Mouse (Mus musculus): Measurements from ENCODE around the gene Ldhd. TPM values are rescaled to one million over a fixed set of nuclear protein-coding genes. Genes with fewer than 3 reads are reported as not detected.

Gene Ldhd
- polyA plus RNA-seq (2016; fragmentation: Nextera tagmentation; extraction: Ambion mirVana): 0.09 and 0.12 TPM in 2 replicates

DNA sequence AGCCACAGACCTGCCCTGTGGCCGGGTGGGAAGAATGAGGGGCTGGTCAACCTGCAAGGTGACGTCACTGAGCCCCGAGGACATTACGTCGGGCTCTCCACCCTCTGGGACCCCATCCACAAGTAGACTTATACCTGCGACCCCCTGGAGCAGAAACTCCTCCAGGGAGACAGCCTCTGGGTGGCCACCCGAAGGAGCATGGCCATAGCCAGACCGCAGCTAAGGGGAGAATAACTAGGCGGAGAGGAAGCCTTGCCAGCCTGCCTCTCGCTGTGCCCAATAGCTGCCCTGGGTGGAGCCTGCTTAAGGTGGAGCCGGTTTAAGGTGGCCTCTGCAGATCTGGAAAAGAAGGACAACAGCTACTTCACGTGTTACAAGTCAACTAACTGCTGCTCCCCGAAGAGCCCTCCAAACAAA is at the start of gene Ldhd:
Gene Ldhd, minus strand, starts transcription at position 270 of the 417 bp plus-strand sequence.
- H3K4me3 ChIP-seq: no peak within 1 kb of the TSS; the same call in 1 of the 2 replicates
- no peak within 1 kb of the TSS for H3K27ac ChIP-seq (replicated peaks)
- H3K36me3 ChIP-seq: 0 out of 2 replicates have a peak, but pooled peaks cover 15% of the 10 kb centered on the region
- H3K27me3 ChIP-seq (ENCODE audit: low read depth, poor library complexity, severe bottlenecking): no peaks in the 10 kb centered on the region
- H3K9me3 ChIP-seq (replicated peaks): no peaks in the 10 kb centered on the region
- 33% methylated on average over 13 of the region's 13 CpGs for WGBS
- peaks cover 9% of the 10 kb centered on the region; the same call in 1 of the 2 replicates for H3K4me1 ChIP-seq
- DNase-seq (ENCODE audit: low spot score): no peak

DNA sequence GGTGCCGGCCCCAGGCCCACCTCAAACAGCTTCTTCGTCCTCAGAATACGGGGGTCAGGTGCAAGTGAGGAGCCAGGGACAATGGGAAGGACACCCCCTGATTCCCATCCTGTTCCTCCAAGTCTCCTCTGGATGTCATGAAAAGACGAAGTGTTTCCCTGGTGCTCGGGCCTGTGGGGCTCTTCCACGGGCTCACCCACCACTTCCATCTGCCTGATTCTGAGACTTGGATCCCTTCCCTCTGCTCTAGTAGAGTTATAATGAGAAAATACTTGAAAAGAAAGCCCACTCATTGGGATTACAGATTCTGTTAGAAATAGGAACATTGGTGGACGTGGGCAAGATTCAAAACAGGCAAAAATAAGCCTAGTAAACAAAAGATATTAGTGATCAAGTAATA is 48.7 kb upstream of the Ldhd start:
- Histone ChIP-seq H3K36me3 (no peaks in the 10 kb centered on the region), H3K27ac (replicated peaks) (no peak overlapping the region), H3K27me3 (ENCODE audit: low read depth, poor library complexity, severe bottlenecking) (no peaks in the 10 kb centered on the region), H3K9me3 (replicated peaks) (peaks cover 10% of the 10 kb centered on the region; the same call in 1 of the 2 replicates), H3K4me3 (no peak overlapping the region), H3K4me1 (peaks cover 3% of the 10 kb centered on the region; the same call in 1 of the 2 replicates)
- WGBS: 89% methylated on average over 7 of the region's 7 CpGs
- DNase-seq (ENCODE audit: low spot score): no peak

DNA sequence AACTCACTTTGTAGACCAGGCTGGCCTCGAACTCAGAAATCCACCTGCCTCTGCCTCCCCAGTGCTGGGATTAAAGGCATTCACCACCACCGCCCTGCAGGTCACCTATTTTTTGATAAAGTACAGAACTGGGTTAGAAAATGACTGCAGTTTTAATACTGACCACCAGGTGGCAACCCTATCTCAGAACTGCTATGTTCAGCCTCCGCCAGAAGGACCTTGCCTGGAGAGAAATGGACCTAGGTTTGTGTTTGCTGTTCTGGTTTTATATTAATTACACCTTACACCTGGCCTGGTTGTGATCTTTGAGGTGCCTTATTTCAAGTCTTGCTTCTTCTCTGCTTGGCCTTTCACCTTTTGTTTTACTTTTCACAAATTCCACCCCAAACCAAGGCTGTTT is 47.9 kb upstream of the Ldhd start:
- Histone ChIP-seq H3K4me3 (no peak overlapping the region), H3K36me3 (no peaks in the 10 kb centered on the region), H3K27me3 (ENCODE audit: low read depth, poor library complexity, severe bottlenecking) (no peaks in the 10 kb centered on the region), H3K4me1 (peaks cover 3% of the 10 kb centered on the region; the same call in 1 of the 2 replicates), H3K27ac (replicated peaks) (no peak overlapping the region), H3K9me3 (replicated peaks) (peaks cover 10% of the 10 kb centered on the region; the same call in 1 of the 2 replicates)
- peak; percentile 32 for DNase-seq (ENCODE audit: low spot score)
- 45% methylated on average over 3 of the region's 3 CpGs for WGBS

DNA sequence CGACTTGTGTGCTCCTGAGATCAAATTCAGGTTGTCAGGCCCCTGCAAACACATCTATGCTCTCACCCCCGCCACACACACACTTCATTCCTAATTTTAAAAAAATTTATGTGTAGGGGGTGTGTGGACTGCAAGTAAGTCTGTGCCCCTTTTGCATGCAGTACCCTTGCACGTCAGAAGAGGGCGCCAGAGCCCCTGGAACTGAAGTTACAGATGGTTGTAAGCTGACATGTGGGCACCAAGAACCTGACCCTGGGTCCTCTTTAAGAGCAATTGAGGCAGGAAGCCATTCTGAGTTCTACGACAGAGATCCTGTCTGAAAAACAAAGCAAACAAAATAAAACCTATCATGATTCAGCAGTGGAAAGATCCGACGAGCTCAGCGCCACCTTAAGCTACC is 46.1 kb upstream of the Ldhd start:
- 76% methylated on average over 8 of the region's 8 CpGs for WGBS
- H3K27me3 ChIP-seq (ENCODE audit: low read depth, poor library complexity, severe bottlenecking): no peaks in the 10 kb centered on the region
- H3K9me3 ChIP-seq (replicated peaks): peaks cover 10% of the 10 kb centered on the region; the same call in 1 of the 2 replicates
- no peak overlapping the region for H3K27ac ChIP-seq (replicated peaks)
- H3K4me3 ChIP-seq: no peak overlapping the region
- no peak for DNase-seq (ENCODE audit: low spot score)
- H3K36me3 ChIP-seq: peaks cover 11% of the 10 kb centered on the region
- H3K4me1 ChIP-seq: peaks cover 3% of the 10 kb centered on the region; the same call in 1 of the 2 replicates

DNA sequence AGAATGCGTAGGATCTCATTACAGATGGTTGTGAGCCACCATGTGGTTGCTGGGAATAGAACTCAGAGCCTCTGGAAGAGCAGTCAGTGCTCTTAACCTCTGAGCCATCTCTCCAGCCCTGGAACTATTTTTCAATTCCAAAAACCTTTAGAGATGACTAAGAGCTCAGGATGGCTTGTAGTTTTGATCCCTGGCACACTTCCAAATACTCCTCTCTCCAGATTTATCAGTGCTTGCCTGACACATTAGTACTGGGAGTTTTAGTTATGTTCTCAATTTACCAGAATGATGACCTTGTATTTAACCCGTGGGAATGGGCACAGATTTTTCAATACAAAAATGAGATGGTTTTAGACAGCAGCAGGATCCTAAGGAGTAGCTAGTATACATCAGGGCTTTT is 36.6 kb upstream of the Ldhd start:
- Histone ChIP-seq H3K9me3 (replicated peaks) (no peaks in the 10 kb centered on the region; the same call in 1 of the 2 replicates), H3K27me3 (ENCODE audit: low read depth, poor library complexity, severe bottlenecking) (no peaks in the 10 kb centered on the region), H3K4me3 (no peak overlapping the region), H3K36me3 (peaks cover 59% of the 10 kb centered on the region), H3K4me1 (no peaks in the 10 kb centered on the region), H3K27ac (replicated peaks) (no peak overlapping the region)
- no peak for DNase-seq (ENCODE audit: low spot score)
- 96% methylated on average over 2 of the region's 2 CpGs for WGBS

DNA sequence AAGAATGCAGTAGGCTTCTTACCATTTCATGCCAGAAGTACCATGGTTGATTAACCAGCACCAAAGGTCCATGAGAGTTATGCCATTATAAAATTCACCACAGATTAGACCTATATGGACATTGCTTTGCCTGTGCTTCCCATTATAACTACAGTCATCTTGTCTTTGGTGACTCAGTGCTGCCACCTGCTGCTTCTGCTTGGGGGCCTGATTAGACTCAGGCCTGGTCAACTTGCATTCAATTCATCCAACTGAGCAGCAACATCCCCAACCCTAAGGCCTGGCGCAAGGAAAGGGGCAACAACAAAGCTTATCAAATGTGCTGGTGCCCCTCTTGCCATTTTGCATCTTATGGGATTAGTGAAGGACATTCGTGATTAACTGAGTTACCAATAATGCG is 32.3 kb upstream of the Ldhd start:
- no peaks in the 10 kb centered on the region for H3K9me3 ChIP-seq (replicated peaks)
- peaks cover 43% of the 10 kb centered on the region for H3K36me3 ChIP-seq
- H3K4me3 ChIP-seq: no peak overlapping the region
- H3K27ac ChIP-seq (replicated peaks): no peak overlapping the region
- WGBS: 84% methylated on average over 3 of the region's 3 CpGs
- H3K27me3 ChIP-seq (ENCODE audit: low read depth, poor library complexity, severe bottlenecking): no peaks in the 10 kb centered on the region
- DNase-seq (ENCODE audit: low spot score): peak; percentile 64
- H3K4me1 ChIP-seq: peaks cover 3% of the 10 kb centered on the region

DNA sequence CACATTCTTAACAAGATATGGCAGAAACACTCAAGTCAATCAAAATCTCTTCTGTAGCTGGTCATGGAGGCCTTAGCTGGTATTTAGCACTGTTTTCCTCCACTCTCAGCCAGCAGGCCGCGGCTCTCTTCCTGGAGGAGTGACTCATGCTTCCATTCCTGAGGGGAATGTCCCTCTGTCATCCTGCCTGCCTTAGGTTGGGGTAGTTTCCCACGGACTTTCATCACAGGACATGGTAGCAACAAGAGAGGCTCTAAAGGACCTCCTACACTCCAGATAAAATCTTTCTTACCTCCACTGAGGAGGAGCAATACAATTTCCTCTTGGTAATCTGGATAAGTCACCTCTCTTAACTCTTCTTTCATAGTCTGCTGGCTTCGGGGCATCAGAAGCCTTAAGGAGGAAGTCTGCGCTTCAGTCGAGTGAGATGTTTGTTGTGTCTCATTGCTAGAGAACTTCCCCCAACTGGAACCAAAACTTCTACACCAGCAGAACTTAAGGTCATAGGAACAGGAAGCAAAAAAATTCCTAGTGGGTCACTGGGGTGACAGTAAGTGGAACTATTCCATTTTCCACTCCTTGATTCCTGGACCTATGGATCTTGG is 28.7 kb upstream of the Ldhd start:
- H3K27ac ChIP-seq (replicated peaks): no peak overlapping the region
- no peak for DNase-seq (ENCODE audit: low spot score)
- H3K9me3 ChIP-seq (replicated peaks): no peaks in the 10 kb centered on the region
- H3K4me1 ChIP-seq: peaks cover 12% of the 10 kb centered on the region
- WGBS: 89% methylated on average over 6 of the region's 6 CpGs
- no peaks in the 10 kb centered on the region for H3K27me3 ChIP-seq (ENCODE audit: low read depth, poor library complexity, severe bottlenecking)
- H3K36me3 ChIP-seq: peaks cover 29% of the 10 kb centered on the region
- H3K4me3 ChIP-seq: no peak overlapping the region

DNA sequence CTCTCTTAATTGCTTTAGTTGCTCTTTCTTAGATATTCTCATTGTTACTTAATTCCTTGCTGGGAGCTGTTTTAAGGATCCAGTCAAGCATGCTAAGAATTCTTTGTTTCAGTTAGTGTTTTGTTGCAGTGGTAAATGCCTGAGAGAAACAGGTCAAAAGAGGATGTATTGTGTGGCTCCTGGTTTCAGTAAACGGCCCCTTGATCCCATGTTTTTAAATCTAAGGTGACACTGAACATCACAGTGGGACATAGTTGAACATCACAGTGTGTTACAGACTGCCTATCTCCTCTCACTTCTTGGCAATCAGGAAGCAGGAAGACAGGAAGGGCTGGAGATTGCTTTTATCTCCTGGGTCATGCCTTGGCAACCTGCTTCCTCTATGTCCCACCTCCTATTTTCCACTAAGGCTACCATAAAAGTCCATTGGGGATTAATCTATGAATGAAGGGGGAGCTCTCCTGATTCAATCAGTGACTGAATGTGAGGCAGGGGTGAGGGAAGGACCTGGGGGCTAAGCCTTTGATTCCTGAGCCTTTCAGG is 27.2 kb upstream of the Ldhd start:
- no peak overlapping the region for H3K27ac ChIP-seq (replicated peaks)
- no peaks in the 10 kb centered on the region for H3K9me3 ChIP-seq (replicated peaks)
- peaks cover 12% of the 10 kb centered on the region for H3K4me1 ChIP-seq
- no peaks in the 10 kb centered on the region for H3K27me3 ChIP-seq (ENCODE audit: low read depth, poor library complexity, severe bottlenecking)
- H3K36me3 ChIP-seq: peaks cover 37% of the 10 kb centered on the region
- DNase-seq (ENCODE audit: low spot score): no peak
- no peak overlapping the region for H3K4me3 ChIP-seq
- WGBS: 39% methylated on average over 1 of the region's 1 CpGs

DNA sequence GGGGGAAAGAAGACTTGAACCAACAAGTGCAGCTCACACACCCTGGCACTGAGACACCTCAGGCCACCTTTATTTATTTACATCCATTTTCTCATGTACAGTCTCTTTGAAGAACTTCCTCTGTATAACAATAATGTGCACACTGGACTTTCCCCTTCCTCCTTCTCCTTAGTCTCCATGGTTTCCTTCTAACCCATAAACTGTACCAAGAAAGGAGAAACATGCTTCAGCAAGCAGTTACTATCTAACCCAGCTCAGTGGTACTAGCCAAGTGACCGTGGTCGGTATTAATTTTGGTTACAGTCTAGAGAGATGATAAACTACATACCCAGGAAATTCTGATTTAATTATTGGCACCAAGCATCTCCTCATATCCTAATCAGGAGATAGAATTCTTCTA is 23.4 kb upstream of the Ldhd start:
- Histone ChIP-seq H3K9me3 (replicated peaks) (0 out of 2 replicates have a peak, but pooled peaks cover 4% of the 10 kb centered on the region), H3K27me3 (ENCODE audit: low read depth, poor library complexity, severe bottlenecking) (no peaks in the 10 kb centered on the region), H3K36me3 (peaks cover 16% of the 10 kb centered on the region), H3K27ac (replicated peaks) (no peak overlapping the region), H3K4me1 (peaks cover 16% of the 10 kb centered on the region), H3K4me3 (no peak overlapping the region)
- DNase-seq (ENCODE audit: low spot score): no peak
- 95% methylated on average over 2 of the region's 2 CpGs for WGBS

DNA sequence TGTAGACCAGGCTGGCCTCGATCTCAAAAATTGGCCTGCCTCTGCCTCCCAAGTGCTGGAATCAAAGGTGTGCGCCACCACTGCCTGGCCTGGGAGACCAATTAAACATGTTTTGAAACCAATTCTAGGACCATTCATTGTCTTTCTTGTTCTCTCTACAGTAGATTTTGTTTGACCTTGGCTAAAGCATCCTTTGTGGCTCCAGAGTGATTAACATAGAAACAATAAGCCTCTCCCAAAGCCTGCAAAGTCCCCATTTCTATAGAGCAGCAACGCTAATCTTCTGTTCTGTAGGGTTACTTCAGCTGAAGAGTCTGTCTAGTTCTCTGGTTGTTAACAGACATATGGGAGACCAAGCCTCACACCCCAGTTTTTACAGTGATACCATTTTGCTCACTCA is 20.5 kb upstream of the Ldhd start:
- H3K27ac ChIP-seq (replicated peaks): no peak overlapping the region
- 86% methylated on average over 3 of the region's 3 CpGs for WGBS
- H3K4me1 ChIP-seq: 0 out of 2 replicates have a peak, but pooled peaks cover 4% of the 10 kb centered on the region
- peaks cover 33% of the 10 kb centered on the region for H3K36me3 ChIP-seq
- H3K9me3 ChIP-seq (replicated peaks): 0 out of 2 replicates have a peak, but pooled peaks cover 4% of the 10 kb centered on the region
- H3K27me3 ChIP-seq (ENCODE audit: low read depth, poor library complexity, severe bottlenecking): no peaks in the 10 kb centered on the region
- DNase-seq (ENCODE audit: low spot score): no peak
- no peak overlapping the region for H3K4me3 ChIP-seq

DNA sequence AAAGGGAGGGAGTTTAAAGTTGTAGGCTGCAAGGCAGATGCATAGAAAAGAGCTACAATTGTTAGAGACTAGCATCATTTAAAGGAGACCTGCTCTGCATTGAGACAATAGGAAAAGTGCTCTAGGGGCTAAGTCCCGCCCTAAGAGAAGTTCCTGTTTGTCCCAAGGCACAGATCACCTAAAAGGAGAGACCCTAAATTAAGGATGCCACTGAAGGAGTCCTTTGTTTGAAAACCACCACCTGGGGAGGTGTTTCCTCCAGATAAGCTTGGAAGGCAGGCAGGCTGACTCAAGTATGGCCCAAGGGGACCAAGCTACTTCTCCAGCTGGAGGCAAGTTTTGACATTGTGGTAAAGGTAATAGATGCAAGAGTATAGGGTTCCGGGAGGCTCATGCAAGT is 18.7 kb upstream of the Ldhd start:
- no peak overlapping the region for H3K4me3 ChIP-seq
- peaks cover 31% of the 10 kb centered on the region for H3K36me3 ChIP-seq
- peaks cover 8% of the 10 kb centered on the region; the same call in 1 of the 2 replicates for H3K4me1 ChIP-seq
- H3K27ac ChIP-seq (replicated peaks): no peak overlapping the region
- H3K9me3 ChIP-seq (replicated peaks): 0 out of 2 replicates have a peak, but pooled peaks cover 4% of the 10 kb centered on the region
- no peak for DNase-seq (ENCODE audit: low spot score)
- no peaks in the 10 kb centered on the region for H3K27me3 ChIP-seq (ENCODE audit: low read depth, poor library complexity, severe bottlenecking)
- 63% methylated on average over 2 of the region's 2 CpGs for WGBS

DNA sequence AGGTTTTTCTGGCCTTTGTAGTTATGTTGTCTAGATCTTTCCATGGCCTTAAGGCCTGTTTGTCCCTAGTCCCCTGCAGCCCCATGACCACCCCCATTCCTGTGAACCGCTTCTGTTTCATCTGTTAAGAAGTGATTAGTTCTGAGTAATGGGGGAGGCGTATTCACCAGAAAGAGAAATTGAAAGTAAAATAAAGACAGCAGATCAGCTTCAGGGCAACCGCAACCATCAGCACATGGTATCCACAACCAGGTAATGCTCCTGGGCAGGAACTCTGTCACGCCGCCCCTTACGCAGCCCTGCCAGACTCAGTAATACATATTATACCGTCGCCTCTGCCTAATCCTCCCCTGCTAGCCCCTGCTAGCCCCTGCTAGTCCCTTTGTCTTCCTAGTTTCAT is 15.5 kb upstream of the Ldhd start:
- Histone ChIP-seq H3K36me3 (peaks cover 21% of the 10 kb centered on the region), H3K27ac (replicated peaks) (no peak overlapping the region), H3K27me3 (ENCODE audit: low read depth, poor library complexity, severe bottlenecking) (no peaks in the 10 kb centered on the region), H3K4me1 (peaks cover 14% of the 10 kb centered on the region), H3K4me3 (no peak overlapping the region), H3K9me3 (replicated peaks) (no peaks in the 10 kb centered on the region)
- WGBS: 97% methylated on average over 8 of the region's 8 CpGs
- DNase-seq (ENCODE audit: low spot score): no peak
